ENCODE assay signal across 10 mouse cellular contexts in the genomic region with DNA sequence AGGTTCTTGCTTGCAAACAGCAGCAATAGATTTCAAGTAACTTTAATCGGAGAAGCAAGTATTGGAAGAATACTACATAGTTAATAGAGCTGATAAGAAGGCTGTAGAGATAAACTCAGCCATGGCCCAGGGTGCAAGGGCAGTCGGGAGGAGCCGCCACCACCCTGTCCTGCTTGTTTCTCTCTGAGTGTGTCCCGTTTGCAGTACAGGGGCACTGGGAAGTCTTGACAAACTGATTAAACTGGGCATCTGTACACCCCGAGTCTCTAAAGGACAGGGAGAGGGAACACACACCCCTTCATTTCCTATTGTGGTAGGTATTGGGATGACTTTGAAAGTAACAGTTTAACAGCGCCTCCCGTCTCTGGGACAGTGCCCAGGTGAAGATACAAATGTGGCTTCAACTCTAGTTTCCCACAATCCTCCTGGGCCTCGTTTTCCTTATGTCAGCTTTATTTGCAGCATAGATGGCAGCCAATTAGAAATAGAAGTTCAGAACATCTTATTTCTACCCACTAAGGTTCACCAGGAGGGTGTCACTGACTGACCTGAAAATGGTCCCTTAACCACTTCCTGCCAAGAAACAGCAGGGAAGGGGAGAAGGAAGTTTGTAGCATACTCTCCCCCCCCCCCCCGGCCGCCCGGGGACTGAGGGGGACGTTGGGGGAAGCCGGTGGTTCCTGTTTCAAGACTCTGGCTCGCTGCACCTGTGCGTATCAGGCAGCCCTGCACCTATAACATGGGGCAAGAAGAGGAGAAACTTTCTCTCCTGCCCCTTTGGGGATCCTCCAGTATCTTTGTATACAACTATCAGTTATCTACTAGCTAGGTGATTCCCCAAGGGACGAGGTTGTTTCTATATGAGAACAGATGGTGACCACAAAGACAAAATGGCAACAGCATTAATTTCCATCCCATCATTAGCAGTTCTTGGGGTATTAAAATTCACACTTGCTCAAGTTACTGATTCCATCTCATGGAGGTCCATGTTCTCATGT. TPM values are rescaled to one million over a fixed set of nuclear protein-coding genes. Genes with fewer than 3 reads are reported as not detected.
A peak's percentile ranks its signal among the peaks of the same experiment; 100 is the strongest.
DNase-seq lines count a peak whose midpoint lies in the region; ATAC-seq lines count a peak whose summit lies in the region.
"Had no signal": no experiment of that assay in that cellular context is flagged by ENCODE, and none has a peak within 500 bp of the region (broad histone marks: within the 10 kb centered on the region; RNA-seq: fewer than 3 reads in every experiment).

No protein-coding gene starts in this region.

- ATAC-seq in megakaryocyte-erythroid progenitor cell, adult 5-6 weeks (replicated peaks; ENCODE audit: low FRiP score, low TSS enrichment, poor library complexity, severe bottlenecking), result peak; percentile 80

- DNase-seq in spleen, adult 18-20 months, result peak; percentile 38 to 46
- DNase-seq in spleen, postnatal 4 days (ENCODE audit: low spot score in 2 of 2), result no peak
- peak; percentile 19 for DNase-seq in induced T-regulatory cell, adult 2 months (ENCODE audit: low read depth)
- peak; percentile 43 to 64 for DNase-seq in thymus, postnatal 36 days
- DNase-seq in ovary, postnatal 14 days (ENCODE audit: low spot score), result no peak
- no peak for DNase-seq in neural tube, embryonic 10.5 days (ENCODE audit: extremely low spot score, low spot score)
- no peak for DNase-seq in heart, postnatal 14 days
- DNase-seq: kidney, postnatal 25 days had no signal

- intact Hi-C loops in heart, postnatal 14 days (cut with DNase I), result no loop called here

RNA-seq across cellular contexts. Expression of a gene that starts 41.9 kb away (rescaled TPM):
- not detected in 2 replicates for total RNA-seq in megakaryocyte-erythroid progenitor cell, adult 5-6 weeks (2014; fragmentation: Nextera tagmentation)
- not detected in 2 replicates for total RNA-seq in megakaryocyte-erythroid progenitor cell, adult 5-6 weeks (2017)
- total RNA-seq in heart, postnatal 14 days (2021), result not detected
- total RNA-seq: left cerebral cortex, postnatal 10 days had no signal

RNA-seq across cellular contexts. Expression of a gene that starts 46.3 kb away (rescaled TPM):
- 45.5 and 50.6 TPM in 2 replicates for total RNA-seq in megakaryocyte-erythroid progenitor cell, adult 5-6 weeks (2014; fragmentation: Nextera tagmentation)
- total RNA-seq in megakaryocyte-erythroid progenitor cell, adult 5-6 weeks (2017), result 50.5 and 51.0 TPM in 2 replicates
- 10 to 100 TPM; 18.5 to 22.4 TPM for total RNA-seq in heart, postnatal 14 days (2021)

Comparison
In these comparisons a context has a peak if more than half of its experiments do, and no peak if none do; other contexts are left out.
1. DNase-seq: peak in spleen, adult 18-20 months (2 of 2), induced T-regulatory cell, adult 2 months (single experiment) and thymus, postnatal 36 days (2 of 2); none in spleen, postnatal 4 days (0 of 2), ovary, postnatal 14 days (single experiment), neural tube, embryonic 10.5 days (single experiment) and heart, postnatal 14 days (0 of 2).